Mouse (Mus musculus): ENCODE data around the gene Fam160a2. TPM values are rescaled to one million over a fixed set of nuclear protein-coding genes. Genes with fewer than 3 reads are reported as not detected.

The Fam160a2 gene
- total and polyA plus RNA-seq, 3 experiments: 6.2 to 17.7 TPM; not detected in 1

- Histone ChIP-seq H3K4me1 (ENCODE audit: control insufficient read depth in 1 of 2, insufficient read depth in 2 of 2, low read length in 2 of 2) (no peaks in the 10 kb centered on the region), H3K36me3 (ENCODE audit: control insufficient read depth in 1 of 2, insufficient read depth in 2 of 2, low read length in 2 of 2) (no peaks in the 10 kb centered on the region), H3K4me3 (ENCODE audit: control insufficient read depth in 1 of 2, insufficient read depth in 1 of 2, low read depth in 2 of 2, low read length in 2 of 2) (no peak overlapping the region), H3K9me3 (replicated peaks; ENCODE audit: insufficient read depth, low read length) (no peaks in the 10 kb centered on the region), H3K27ac (ENCODE audit: control insufficient read depth, low read depth, low read length) (no peak overlapping the region), H3K79me2 (ENCODE audit: control insufficient read depth, insufficient read depth, low read length, poor library complexity) (no peaks in the 10 kb centered on the region), H3K9ac (ENCODE audit: control insufficient read depth, low read depth, low read length, poor library complexity, severe bottlenecking) (no peak overlapping the region), H3K27me3 (ENCODE audit: control insufficient read depth in 1 of 2, insufficient read depth in 2 of 2, low read length in 2 of 2) (peaks cover 0 to 2% of the 10 kb centered on the region in 2 experiments; a peak in 1 of 4 replicates)
- no peak for DNase-seq (ENCODE audit: low read depth, low spot score)
- TF ChIP-seq NRF1 (IDR thresholded peaks at IDR 0.05; ENCODE audit: insufficient read depth, low read depth, low read length, poor library complexity, severe bottlenecking): no peak
- TF ChIP-seq HCFC1 (IDR thresholded peaks at IDR 0.05; ENCODE audit: low read depth, low read length): no peak
- no peak for TF ChIP-seq MYC (IDR thresholded peaks at IDR 0.05; ENCODE audit: low read depth, low read length)
- TF ChIP-seq TAL1 (IDR thresholded peaks at IDR 0.05; ENCODE audit: low read length): no peak
- no peak for TF ChIP-seq ZNF384 (IDR thresholded peaks at IDR 0.05; ENCODE audit: low read depth, low read length)
- TF ChIP-seq RCOR1 (IDR thresholded peaks at IDR 0.05; ENCODE audit: low read depth, low read length): no peak
- TF ChIP-seq SIN3A (IDR thresholded peaks at IDR 0.05; ENCODE audit: low read length): no peak
- no peak for TF ChIP-seq CHD1 (IDR thresholded peaks at IDR 0.05; ENCODE audit: low read depth, low read length)
- TF ChIP-seq POLR2A (IDR thresholded peaks at IDR 0.05; ENCODE audit: control insufficient read depth in 1 of 2, insufficient read depth in 1 of 2, low read depth in 1 of 2, low read length in 2 of 2, poor library complexity in 1 of 2): no peak
- no peak for TF ChIP-seq MAZ (IDR thresholded peaks at IDR 0.05; ENCODE audit: low read depth, low read length)
These were observed 18.3 kb upstream of the Fam160a2 start for GRCm38 (mm10) chr7:105418106-105418505.

GRCm38 (mm10) chr7:105416529-105416928 is 16.7 kb upstream of the Fam160a2 start:
- Histone ChIP-seq H3K36me3 (ENCODE audit: control insufficient read depth in 1 of 2, insufficient read depth in 2 of 2, low read length in 2 of 2) (no peaks in the 10 kb centered on the region), H3K4me3 (ENCODE audit: control insufficient read depth in 1 of 2, insufficient read depth in 1 of 2, low read depth in 2 of 2, low read length in 2 of 2) (no peak overlapping the region), H3K9ac (ENCODE audit: control insufficient read depth, low read depth, low read length, poor library complexity, severe bottlenecking) (no peak overlapping the region), H3K27me3 (ENCODE audit: control insufficient read depth in 1 of 2, insufficient read depth in 2 of 2, low read length in 2 of 2) (peaks cover 0 to 2% of the 10 kb centered on the region in 2 experiments; a peak in 1 of 4 replicates), H3K79me2 (ENCODE audit: control insufficient read depth, insufficient read depth, low read length, poor library complexity) (no peaks in the 10 kb centered on the region), H3K4me1 (ENCODE audit: control insufficient read depth in 1 of 2, insufficient read depth in 2 of 2, low read length in 2 of 2) (no peaks in the 10 kb centered on the region), H3K27ac (ENCODE audit: control insufficient read depth, low read depth, low read length) (no peak overlapping the region), H3K9me3 (replicated peaks; ENCODE audit: insufficient read depth, low read length) (no peaks in the 10 kb centered on the region)
- TF ChIP-seq MXI1 (IDR thresholded peaks at IDR 0.05; ENCODE audit: low read depth, low read length): no peak
- no peak for TF ChIP-seq ZMIZ1 (IDR thresholded peaks at IDR 0.05; ENCODE audit: low read depth, low read length)
- TF ChIP-seq NRF1 (IDR thresholded peaks at IDR 0.05; ENCODE audit: insufficient read depth, low read depth, low read length, poor library complexity, severe bottlenecking): no peak
- no peak for TF ChIP-seq NELFE (IDR thresholded peaks at IDR 0.05; ENCODE audit: low read depth, low read length)
- no peak for TF ChIP-seq TAL1 (IDR thresholded peaks at IDR 0.05; ENCODE audit: low read length)
- no peak for TF ChIP-seq E2F4 (IDR thresholded peaks at IDR 0.05; ENCODE audit: borderline replicate concordance, low read depth, low read length)
- TF ChIP-seq MAZ (IDR thresholded peaks at IDR 0.05; ENCODE audit: low read depth, low read length): no peak
- no peak for TF ChIP-seq ETS1 (IDR thresholded peaks at IDR 0.05; ENCODE audit: low read depth, low read length)
- DNase-seq (ENCODE audit: low read depth, low spot score): no peak

- DNase-seq (ENCODE audit: low read depth, low spot score): no peak
- H3K36me3 ChIP-seq (ENCODE audit: control insufficient read depth in 1 of 2, insufficient read depth in 2 of 2, low read length in 2 of 2): no peaks in the 10 kb centered on the region
- H3K27ac ChIP-seq (ENCODE audit: control insufficient read depth, low read depth, low read length): no peak overlapping the region
- H3K79me2 ChIP-seq (ENCODE audit: control insufficient read depth, insufficient read depth, low read length, poor library complexity): no peaks in the 10 kb centered on the region
- H3K9ac ChIP-seq (ENCODE audit: control insufficient read depth, low read depth, low read length, poor library complexity, severe bottlenecking): no peak overlapping the region
- H3K4me1 ChIP-seq (ENCODE audit: control insufficient read depth in 1 of 2, insufficient read depth in 2 of 2, low read length in 2 of 2): no peaks in the 10 kb centered on the region
- H3K9me3 ChIP-seq (replicated peaks; ENCODE audit: insufficient read depth, low read length): no peaks in the 10 kb centered on the region
- H3K27me3 ChIP-seq (ENCODE audit: control insufficient read depth in 1 of 2, insufficient read depth in 2 of 2, low read length in 2 of 2): peaks cover 0 to 2% of the 10 kb centered on the region in 2 experiments; a peak in 1 of 4 replicates
- no peak overlapping the region for H3K4me3 ChIP-seq (ENCODE audit: control insufficient read depth in 1 of 2, insufficient read depth in 1 of 2, low read depth in 2 of 2, low read length in 2 of 2)
- TF ChIP-seq KAT2A (conservative IDR thresholded peaks at IDR 0.05; ENCODE audit: low read depth, low read length) (no peak), RCOR1 (IDR thresholded peaks at IDR 0.05; ENCODE audit: low read depth, low read length) (no peak), MYC (IDR thresholded peaks at IDR 0.05; ENCODE audit: low read depth, low read length) (no peak), NRF1 (IDR thresholded peaks at IDR 0.05; ENCODE audit: insufficient read depth, low read depth, low read length, poor library complexity, severe bottlenecking) (no peak), CHD1 (IDR thresholded peaks at IDR 0.05; ENCODE audit: low read depth, low read length) (no peak), SIN3A (IDR thresholded peaks at IDR 0.05; ENCODE audit: low read length) (no peak), USF1 (IDR thresholded peaks at IDR 0.05; ENCODE audit: low read depth, low read length) (no peak), NELFE (IDR thresholded peaks at IDR 0.05; ENCODE audit: low read depth, low read length) (no peak), MYB (IDR thresholded peaks at IDR 0.05; ENCODE audit: low read depth, low read length) (no peak), ZNF384 (IDR thresholded peaks at IDR 0.05; ENCODE audit: low read depth, low read length) (no peak), UBTF (IDR thresholded peaks at IDR 0.05; ENCODE audit: borderline replicate concordance, insufficient read depth, low read depth, low read length) (no peak), CHD2 (IDR thresholded peaks at IDR 0.05; ENCODE audit: low read length) (no peak), ETS1 (IDR thresholded peaks at IDR 0.05; ENCODE audit: low read depth, low read length) (no peak), MEF2A (IDR thresholded peaks at IDR 0.05; ENCODE audit: extremely low read depth, insufficient replicate concordance, low read depth, low read length, poor library complexity, severe bottlenecking) (no peak), MAFK (IDR thresholded peaks at IDR 0.05; ENCODE audit: borderline replicate concordance, low read depth, low read length) (no peak), POLR2A (IDR thresholded peaks at IDR 0.05; ENCODE audit: control insufficient read depth in 1 of 2, insufficient read depth in 1 of 2, low read depth in 1 of 2, low read length in 2 of 2, poor library complexity in 1 of 2) (no peak), USF2 (IDR thresholded peaks at IDR 0.05; ENCODE audit: borderline replicate concordance in 1 of 2, insufficient read depth in 1 of 2, low read depth in 1 of 2, low read length in 2 of 2) (no peak)
These were observed 14.5 kb upstream of the Fam160a2 start for GRCm38 (mm10) chr7:105414385-105414784.

All from MEL (cell line).